Mouse (Mus musculus) cortical plate, adult 2 months (tissue): ENCODE data around the gene Gsk3a.

ENCODE experiments used
- CTCF ChIP-seq: fragments of 200-500 bp; IDR thresholded peaks from 2 replicates; pipeline ENCODE4 v1.5.1; 2011; ENCODE audit warnings: mild to moderate bottlenecking, control low read depth, low read length; ENCODE audit not compliant: insufficient read depth; ENCODE audit errors: extremely low read depth
- POLR2A ChIP-seq: fragments of 200-500 bp; IDR thresholded peaks from 2 replicates; pipeline ENCODE4 v1.6.1; 2011; ENCODE audit warnings: mild to moderate bottlenecking, low read length, control low read depth; ENCODE audit not compliant: insufficient read depth; ENCODE audit errors: extremely low read depth

- no peak for TF ChIP-seq CTCF
- TF ChIP-seq POLR2A: no peak
Measured at GRCm38 (mm10) chr7:25274996-25275395, 37.3 kb upstream of the Gsk3a start.
